Mouse (Mus musculus) heart, postnatal 14 days (tissue): Measurements from ENCODE around the gene Ubash3a. TPM values are rescaled to one million over a fixed set of nuclear protein-coding genes. Genes with fewer than 3 reads are reported as not detected.

Source experiments
- DNase-seq, 2 experiments: peaks; one replicate each; pipeline ENCODE4 v3.0.0; 2021 to 2022
- intact Hi-C: fragments of 180-260 bp; cut with DNase I; formaldehyde crosslinking; loops from one replicate; pipeline ENCODE4 v1.15.1; 2025
- total RNA-seq, 2 experiments: library from RNA; stranded (reverse); gene quantifications; 2 replicates each; pipeline ENCODE4 v1.2.3; 2021

The Ubash3a gene
- total RNA-seq, 2 experiments from 2014 or later = 0.22 to 0.85 TPM

GRCm38 (mm10) chr17:31210299-31210698 lies 2.6 kb downstream of the Ubash3a start:
- intact Hi-C loops = no loop called here
- no peak for DNase-seq

GRCm38 (mm10) chr17:31211881-31212280 lies 4.2 kb downstream of the Ubash3a start:
- DNase-seq = no peak
- intact Hi-C loops = no loop called here

- intact Hi-C loops = no loop called here
- DNase-seq = no peak
These were observed 8.6 kb downstream of the Ubash3a start for GRCm38 (mm10) chr17:31216068-31216955.

DNA sequence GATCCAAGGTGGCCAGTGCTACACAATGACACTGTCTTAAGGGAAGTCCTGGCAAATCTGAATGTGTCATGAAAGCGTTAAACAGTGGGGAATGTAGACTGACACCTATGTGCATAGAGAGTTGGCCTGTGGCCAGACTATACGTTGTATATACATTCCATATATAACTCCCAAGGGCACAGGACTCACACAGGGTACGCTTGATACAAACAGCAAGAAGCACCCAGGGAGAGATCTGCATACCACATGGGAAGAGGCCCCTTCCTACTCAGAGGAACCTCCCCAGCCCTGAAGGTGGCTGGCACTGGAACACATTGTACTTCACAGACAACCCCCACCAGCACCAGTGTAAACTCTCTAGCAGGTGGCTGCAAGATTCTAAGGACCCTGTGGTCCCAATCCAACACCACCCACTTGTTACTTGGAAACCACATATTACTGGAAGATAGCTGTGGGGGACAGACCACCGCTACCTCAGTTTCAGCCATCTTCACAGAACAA lies 15.2 kb downstream of the Ubash3a start:
- intact Hi-C loops = no loop called here
- no peak for DNase-seq

GRCm38 (mm10) chr17:31223835-31224234 lies 16.2 kb downstream of the Ubash3a start:
- intact Hi-C loops = no loop called here
- no peak for DNase-seq

GRCm38 (mm10) chr17:31224591-31224990 lies 16.9 kb downstream of the Ubash3a start:
- intact Hi-C loops = no loop called here
- no peak for DNase-seq

DNA sequence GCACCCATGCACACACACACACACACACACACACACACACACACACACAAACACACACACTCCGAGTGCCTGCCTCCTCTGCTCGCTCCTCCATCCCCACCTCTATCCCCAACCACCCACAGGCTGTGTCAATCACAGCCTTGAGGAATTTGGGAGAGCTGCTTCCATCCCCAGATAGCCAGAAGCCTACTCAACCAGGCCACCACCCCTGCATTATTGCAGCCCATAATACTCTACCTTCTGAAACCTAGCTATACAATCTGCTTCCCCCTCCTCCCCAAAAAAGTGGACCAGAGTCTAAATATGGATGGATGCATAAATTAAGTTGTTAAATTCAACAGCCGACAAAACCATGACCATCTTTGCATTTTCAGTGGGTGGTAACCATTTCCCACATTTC lies 18.7 kb downstream of the Ubash3a start:
- no peak for DNase-seq
- intact Hi-C loops = no loop called here

DNA sequence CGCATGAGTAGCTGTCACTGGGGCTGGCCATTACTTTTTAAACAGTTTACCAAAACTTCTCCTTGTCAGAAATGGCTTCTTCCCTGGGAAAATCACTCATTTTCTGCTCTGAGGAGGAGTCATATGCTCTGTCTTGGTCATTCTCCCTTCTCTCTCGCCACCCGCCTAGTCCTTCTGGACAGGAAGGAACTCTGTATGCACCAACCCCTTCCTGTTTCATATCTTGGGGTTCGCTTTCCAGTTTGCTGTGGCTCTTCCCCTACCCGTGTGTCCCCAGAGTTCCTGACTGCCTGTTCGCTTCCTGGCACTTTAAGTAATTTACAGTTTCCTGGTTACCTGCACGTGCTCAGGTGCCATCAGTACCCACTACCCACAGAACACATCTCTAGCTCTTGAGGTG lies 19.3 kb downstream of the Ubash3a start:
- DNase-seq = no peak
- intact Hi-C loops = no loop called here

- intact Hi-C loops = no loop called here
- no peak for DNase-seq
These were observed 24.1 kb downstream of the Ubash3a start for GRCm38 (mm10) chr17:31231780-31232179.

DNA sequence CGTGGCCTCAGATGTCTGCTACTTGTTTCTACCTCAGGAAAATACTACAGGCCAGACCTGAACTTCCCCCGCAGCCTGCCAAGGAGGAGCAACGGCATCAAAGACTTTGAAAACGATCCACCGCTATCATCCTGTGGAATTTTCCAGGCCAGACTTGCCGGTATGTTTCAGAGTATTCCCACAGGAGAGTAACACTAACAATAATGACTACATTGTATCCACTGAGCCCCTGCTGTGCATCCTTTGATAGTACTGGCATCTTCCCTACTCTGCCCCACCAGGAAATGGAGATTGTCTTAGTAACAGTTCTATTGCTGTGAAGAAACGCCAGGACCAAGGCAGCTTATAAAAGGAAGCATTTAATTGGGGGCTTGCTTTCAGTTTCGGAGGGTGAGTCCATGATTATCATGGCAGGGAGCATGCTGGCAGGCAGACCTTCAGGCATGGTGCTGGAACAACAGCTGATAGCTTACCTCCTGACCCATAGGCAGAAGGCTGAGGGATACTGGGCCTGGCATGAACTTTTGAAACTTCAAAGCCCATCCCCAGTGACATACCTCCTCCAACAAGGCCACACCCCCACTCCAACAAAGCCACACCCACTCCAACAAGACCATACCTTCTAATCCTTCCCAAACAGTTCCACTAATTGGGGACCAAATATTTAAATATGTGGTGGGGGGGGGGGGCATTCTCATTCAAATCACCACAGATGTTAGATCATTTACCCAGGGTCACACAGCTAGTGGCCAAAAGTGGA lies 24.8 kb downstream of the Ubash3a start:
- intact Hi-C loops = no loop called here
- DNase-seq = no peak

DNA sequence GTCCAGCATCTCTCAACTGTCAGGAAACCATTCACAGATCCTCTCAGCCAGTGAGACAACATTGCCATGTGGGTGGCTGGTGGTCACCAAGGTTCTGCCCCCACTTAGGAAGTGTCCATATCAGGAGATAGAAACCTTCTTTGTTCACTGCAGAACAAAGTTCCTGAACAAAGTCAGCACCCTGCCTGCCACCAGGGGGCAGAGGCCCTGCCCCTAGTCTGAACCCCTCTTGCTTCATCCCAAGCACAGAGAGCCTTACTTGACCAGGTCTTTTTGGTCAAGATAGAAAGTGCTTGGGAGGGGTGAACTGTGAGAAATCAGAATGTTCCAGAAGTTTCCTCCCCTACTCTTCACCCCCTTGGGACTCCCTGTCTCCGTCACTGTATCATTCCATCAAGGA lies 28.2 kb downstream of the Ubash3a start:
- intact Hi-C loops = no loop called here

GRCm38 (mm10) chr17:31238234-31239020 lies 30.8 kb downstream of the Ubash3a start:
- intact Hi-C loops = no loop called here
- no peak for DNase-seq

More for the DNA sequence above, 28.2 kb downstream of the Ubash3a start:
- no peak for DNase-seq

GRCm38 (mm10) chr17:31241156-31241555 lies 33.5 kb downstream of the Ubash3a start:
- no peak for DNase-seq
- intact Hi-C loops = loop anchor here (5.0 kb wide), 1 partner anchor 229 kb away; no protein-coding TSS in a partner anchor

- DNase-seq = no peak
- intact Hi-C loops = loop anchor here (2.0 to 5.0 kb wide), 2 partner anchors 104 to 230 kb away; no protein-coding TSS in a partner anchor
These were observed 35.1 kb downstream of the Ubash3a start for GRCm38 (mm10) chr17:31242764-31243163.

DNA sequence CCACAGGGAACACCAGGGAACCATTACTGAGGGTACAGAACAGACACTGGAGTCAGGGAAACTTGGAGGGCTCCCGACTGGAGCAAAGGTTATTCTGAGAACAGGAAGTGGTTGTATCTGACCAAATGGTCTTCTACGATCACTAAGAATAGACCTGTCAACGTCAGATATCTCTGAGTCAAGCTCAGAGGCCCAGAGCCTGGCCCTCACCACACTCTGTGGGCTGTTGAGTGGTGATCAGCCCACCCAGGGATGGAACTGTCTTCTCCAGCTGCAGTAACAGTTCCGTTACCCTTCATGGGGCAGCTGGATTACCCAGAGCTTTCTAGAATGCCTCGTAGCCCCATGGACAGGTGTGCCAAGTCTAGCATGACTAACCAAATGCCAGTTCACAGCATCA lies 37.6 kb downstream of the Ubash3a start:
- intact Hi-C loops = no loop called here
- DNase-seq = peak; percentile 29 to 68

DNA sequence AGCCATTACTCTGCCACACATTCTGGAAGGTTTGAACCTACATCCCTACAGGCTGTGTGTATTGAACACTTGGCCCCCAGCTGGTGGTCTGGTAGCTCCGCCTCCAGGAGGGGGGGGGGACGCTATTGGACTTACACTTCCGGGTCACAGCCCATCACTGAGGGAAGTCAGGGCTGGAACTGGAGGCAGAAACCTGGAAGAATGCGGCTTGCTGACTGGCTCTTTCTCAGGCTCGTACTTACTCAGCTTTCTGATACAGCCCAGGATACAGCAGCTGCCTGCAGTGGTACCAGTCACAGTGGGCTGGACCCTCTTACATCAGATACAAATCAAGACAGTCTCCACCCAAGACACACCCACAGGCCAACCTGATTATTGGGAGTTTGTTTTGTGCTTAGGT lies 39.5 kb downstream of the Ubash3a start:
- DNase-seq = no peak
- intact Hi-C loops = no loop called here

DNA sequence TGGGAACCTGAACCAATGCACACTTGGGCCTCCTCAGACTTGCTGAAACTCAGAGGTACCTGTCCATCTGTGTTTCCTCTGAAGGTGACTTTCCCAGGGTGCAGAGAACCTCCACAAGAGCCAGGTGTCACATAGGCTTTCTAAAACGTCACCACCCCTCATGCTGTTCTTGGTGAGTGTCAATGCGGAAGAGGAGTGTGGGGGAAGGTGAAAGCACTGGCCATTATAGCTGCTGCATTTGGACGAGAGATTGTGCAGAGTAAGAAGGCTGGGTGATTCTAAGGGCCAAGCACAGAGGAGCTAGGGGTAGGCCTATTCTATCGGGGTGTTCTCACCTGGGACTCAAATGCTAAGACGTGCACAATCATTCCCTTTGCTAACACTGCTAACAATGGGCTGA lies 46.3 kb downstream of the Ubash3a start:
- intact Hi-C loops = loop anchor here (1.0 to 10.0 kb wide), 3 partner anchors 54 to 241 kb away; no protein-coding TSS in a partner anchor
- no peak for DNase-seq

- DNase-seq = peak; percentile 73 to 88
- intact Hi-C loops = loop anchor here (1.0 to 10.0 kb wide), 3 partner anchors 54 to 240 kb away; no protein-coding TSS in a partner anchor
These were observed 46.8 kb downstream of the Ubash3a start for GRCm38 (mm10) chr17:31254463-31254931.

- no peak for DNase-seq
- intact Hi-C loops = loop anchor here (10.0 kb wide), 1 partner anchor 238 kb away; no protein-coding TSS in a partner anchor
These were observed 49.5 kb downstream of the Ubash3a start for GRCm38 (mm10) chr17:31257149-31257548.

DNA sequence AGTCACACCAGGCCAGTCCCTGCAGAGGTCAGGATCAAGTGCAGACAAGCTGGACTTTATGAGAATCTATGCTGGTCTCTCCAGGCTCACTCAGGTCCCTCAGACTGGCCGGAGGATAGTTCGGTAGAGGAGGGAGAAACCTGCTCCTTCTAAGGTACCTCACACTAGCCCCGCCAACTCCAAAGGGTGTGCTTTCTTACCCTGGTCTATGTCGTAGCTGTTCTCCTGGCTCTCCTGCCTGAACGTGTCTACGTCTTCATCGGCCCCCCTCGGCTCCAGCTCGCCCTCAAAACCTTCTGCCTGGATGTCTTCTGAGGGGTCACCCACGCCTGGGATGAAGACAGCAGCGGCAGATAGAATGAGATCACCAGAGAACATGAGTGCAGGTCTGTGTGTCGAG lies 50.2 kb downstream of the Ubash3a start:
- intact Hi-C loops = loop anchor here (2.0 to 10.0 kb wide), 2 partner anchors 17 to 237 kb away; no protein-coding TSS in a partner anchor
- no peak for DNase-seq
